Mouse (Mus musculus) natural killer cell, adult 2 months (primary cell): Measurements from ENCODE around the gene Tnfsf12.
A peak's percentile ranks its signal among the peaks of the same experiment; 100 is the strongest.
"Not testable (repeated sequence)": the region's sequence is repeated elsewhere in the genome, so short reads cannot be mapped to it uniquely, and the experiment has no call there.

Source experiments
- DNase-seq, 2 experiments: peaks; one replicate each; pipeline ENCODE4 v3.0.0; 2022; ENCODE audit warnings: low spot score in 2 of 2

The Tnfsf12 gene

DNA sequence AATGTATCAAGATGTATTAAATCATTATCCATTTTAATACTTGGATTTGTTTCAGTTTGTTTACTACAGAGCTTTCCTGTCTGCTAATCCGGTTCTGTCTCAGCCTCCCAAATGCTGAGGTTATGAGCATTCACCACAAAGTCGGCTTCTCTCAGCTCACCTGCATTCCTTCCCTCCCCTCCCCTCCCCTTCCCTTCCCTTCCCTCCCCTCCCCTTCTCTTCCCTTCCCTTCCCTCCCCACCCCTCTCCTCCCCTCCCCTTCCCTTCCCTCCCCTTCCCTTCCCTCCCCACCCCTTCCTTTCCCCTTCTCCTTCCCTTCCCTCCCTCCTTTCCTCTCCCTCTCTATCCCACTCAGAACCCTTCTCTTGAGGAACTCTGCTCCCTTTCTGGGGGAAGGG is 9.0 kb upstream of the Tnfsf12 start:
- DNase-seq = no peak

GRCm38 (mm10) chr11:69703814-69704612 is 8.4 kb upstream of the Tnfsf12 start:
- no peak for DNase-seq

- DNase-seq = not testable (repeated sequence)
Observed at GRCm38 (mm10) chr11:69703381-69703780, 7.7 kb upstream of the Tnfsf12 start.

- DNase-seq = not testable (repeated sequence)
Observed at GRCm38 (mm10) chr11:69702886-69703285, 7.2 kb upstream of the Tnfsf12 start.

DNA sequence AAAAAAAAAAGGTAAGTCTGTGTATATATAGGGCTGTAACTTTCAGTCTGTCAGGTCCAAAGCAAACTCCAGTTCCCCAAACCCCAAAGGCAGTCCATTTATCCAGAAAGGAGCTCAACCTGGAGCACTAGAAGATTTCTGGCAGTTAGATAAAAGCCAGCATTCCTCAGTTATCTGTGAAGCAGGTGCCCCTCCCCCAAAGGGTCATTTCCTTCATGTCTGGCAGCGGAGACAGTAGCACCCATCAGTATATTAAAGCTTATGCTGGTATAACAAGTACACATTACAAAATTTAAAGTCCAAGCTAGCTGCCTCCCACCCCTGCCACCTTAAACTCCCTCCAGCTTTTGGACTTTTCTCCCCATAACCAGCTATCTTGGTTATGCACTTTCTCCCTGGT is 3.9 kb upstream of the Tnfsf12 start:
- DNase-seq = no peak

- DNase-seq = no peak
Observed at GRCm38 (mm10) chr11:69698574-69698973, 2.9 kb upstream of the Tnfsf12 start.

DNA sequence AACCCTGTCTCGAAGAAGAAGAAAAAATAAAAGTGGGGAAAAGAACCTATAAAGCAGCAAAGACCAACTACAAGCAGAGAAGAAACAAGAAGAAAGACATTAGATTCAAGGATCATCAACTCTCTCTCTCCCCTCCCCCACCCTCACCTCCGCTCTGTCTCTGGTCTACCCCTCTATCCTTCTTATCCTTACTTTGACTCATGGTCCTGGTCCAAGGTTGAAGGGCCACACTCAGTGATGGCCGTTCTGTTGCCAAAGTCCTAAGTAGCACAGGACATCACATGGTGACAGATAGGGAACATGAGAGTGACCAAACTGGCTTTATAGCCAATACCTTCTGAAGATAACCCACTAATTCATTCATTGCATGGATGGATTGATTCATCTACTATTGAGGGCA is 1.7 kb upstream of the Tnfsf12 start:
- DNase-seq = no peak

DNA sequence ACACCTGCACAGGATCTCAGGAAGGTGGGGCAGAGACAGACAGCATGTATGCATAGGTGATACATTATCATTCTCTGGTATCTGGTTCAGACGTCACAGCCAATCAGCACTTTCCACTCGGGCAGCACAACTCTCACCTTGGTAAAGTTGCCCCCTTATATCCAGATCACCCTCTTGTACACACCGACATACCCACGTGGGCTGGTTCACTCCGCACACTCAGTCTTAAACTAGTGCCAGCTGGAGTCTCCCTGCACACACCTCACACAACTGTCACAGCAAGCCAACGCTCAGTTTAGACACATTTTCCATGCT is 646 bp downstream of the Tnfsf12 start:
- no peak for DNase-seq

GRCm38 (mm10) chr11:69693421-69693965 is 2.2 kb downstream of the Tnfsf12 start:
- no peak for DNase-seq

DNA sequence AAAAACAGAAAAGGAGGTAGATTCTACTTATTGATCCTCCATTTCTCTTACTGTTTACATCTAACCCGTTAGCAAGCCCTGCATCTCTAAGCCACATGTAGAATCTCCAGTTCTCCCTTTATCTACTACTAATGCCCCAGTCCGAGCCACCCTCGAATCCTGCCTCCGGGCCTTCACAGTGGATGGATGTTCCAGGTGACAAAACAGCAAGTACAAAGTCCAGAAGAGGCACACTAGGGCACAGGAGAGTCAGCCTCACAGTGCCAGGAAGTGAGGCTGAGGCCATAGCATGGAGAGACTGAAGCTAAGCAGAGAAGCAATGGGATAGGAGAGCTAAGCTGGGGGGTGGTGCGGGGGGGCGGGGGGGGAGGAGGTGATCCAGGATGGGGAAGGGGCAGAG is 2.8 kb downstream of the Tnfsf12 start:
- no peak for DNase-seq

DNA sequence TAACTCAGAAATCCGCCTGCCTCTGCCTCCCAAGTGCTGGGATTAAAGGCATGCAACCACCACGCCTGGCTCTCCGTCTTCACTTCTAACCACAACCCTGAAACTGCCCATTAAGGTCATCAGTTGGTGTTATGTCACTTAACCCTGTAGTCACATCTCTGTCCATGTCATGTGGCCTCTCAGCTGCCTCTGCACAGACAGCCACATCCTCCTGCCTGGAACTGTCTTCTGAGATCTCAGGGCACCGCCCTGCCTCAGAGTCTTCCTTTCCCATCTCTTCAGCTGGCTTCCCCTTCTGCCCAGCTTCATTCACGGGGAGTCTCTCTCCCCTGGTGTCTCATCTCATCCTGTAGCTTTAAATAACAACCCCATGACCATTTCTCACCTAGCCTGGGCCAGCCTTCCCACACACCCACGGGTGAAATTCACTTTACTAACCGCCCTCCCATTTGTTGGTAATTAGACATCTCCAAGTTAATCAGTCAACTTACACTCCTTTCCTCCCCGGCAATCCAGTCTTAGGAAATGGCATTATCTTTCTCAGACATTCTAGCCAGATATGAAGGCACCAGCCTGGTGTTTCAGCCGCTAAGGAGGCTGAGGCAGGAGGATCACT is 3.3 kb downstream of the Tnfsf12 start:
- DNase-seq = peak; percentile 33 to 60

DNA sequence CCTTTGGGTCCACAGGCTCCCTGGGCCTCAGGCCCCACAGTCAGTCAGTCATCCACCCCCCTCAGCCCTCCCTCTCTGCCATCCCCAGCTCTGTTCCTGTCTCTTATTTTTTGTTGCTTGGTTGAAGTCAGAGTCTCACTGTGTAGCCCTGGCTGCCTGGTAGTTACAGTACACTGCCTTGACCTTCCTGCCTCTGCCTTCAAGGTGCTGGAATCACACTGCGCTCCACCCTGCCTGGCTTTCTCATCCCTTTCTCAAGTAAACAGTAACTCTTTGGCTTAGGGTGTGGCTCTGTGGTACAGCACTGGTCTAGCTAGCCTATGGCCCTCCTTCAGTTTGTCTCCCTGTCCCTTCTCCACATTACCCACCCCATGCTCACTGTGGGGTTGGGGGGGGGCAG is 5.8 kb downstream of the Tnfsf12 start:
- no peak for DNase-seq

DNA sequence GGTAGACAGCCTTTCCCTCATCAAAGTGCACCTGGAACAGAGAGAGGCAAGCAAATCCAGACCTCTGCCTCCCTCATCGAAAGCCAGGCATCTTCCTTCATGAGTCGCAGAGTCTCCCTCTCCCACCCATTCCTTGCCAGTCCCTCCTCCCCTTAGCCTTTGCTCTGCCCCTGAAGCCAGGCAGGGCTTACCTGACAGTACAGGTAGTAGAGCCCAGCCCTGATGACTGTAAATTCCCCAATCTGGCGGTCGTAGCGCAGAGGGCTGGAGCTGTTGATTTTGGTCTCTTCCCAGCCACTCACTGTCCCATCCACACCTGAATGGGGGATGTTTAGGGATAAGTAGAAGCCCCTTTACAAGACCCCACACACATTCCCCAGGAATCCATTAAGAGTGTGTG is 8.6 kb downstream of the Tnfsf12 start:
- no peak for DNase-seq

DNA sequence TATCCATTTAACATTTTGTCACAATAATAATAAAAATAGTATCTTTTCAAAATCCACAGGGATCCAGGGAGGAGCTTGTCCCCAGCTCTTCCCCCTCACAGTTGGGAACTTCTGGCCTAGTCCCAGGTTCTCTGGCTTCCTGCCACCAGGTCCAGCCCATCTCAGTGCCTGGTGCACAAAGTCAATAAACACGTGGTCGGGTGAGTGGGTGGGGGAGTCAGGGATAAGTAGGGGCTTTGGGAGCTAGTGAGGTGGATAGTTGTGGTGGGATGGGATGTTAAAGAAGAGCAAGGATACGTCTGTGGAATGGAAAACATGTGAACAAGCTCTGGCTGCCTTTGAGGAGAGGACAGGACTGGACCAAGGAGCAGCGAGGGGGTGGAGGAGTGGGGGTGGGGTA is 9.3 kb downstream of the Tnfsf12 start:
- DNase-seq = no peak

- DNase-seq = no peak
Observed at GRCm38 (mm10) chr11:69685526-69686148, 10.0 kb downstream of the Tnfsf12 start, which contains the start of gene Tnfsf13. Gene Tnfsf13 (minus strand): TSS chr11:69685784.

DNA sequence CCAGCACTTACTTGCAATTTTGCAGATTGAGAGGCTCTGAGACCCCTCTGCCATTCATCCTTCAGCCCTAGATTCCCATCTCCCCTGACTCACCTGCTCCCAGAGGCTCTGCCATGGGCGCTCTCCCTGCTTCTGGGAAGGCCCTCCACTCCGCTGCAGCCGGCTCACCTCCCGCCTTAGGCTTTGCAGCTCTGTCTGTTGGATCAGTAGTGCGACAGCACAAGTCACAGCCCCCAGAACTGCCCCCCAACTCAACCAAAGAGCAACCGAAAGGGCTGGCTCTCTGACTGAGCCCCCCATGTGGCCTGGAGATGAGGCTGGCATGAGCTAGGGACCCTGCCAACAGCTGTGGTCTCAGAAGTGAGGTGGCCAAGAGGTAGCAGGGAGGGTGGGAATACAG is 10.7 kb downstream of the Tnfsf12 start:
- DNase-seq = no peak

DNA sequence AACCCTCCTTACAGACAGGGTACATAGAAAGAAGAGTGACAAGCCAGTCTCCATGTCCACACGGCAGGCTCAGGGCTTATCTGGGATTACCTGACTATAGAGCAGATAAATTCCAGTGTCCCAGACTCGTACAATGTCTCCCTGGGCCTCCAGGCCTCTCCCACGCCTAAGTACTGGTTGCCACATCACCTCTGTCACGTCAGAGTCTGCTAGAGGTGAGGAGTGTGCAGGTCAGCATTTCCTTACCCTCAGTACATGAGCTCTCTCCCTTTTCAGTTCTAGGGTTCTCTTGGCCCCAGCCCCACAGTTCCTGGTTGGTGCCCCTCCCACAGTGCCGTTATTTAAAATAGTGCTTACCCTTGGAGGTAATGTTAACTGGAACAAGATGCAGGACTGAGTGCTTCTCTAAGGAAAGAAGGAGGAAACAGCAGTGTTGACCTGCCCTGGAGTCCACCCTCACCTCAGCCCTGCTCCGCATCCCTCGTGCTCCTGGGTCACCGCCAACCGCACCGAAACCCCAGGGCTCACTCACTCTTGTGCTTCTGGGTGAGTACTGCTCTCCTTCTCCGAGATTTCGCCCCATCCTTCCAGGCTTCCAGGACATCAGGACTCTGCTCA is 11.4 kb downstream of the Tnfsf12 start:
- no peak for DNase-seq

DNA sequence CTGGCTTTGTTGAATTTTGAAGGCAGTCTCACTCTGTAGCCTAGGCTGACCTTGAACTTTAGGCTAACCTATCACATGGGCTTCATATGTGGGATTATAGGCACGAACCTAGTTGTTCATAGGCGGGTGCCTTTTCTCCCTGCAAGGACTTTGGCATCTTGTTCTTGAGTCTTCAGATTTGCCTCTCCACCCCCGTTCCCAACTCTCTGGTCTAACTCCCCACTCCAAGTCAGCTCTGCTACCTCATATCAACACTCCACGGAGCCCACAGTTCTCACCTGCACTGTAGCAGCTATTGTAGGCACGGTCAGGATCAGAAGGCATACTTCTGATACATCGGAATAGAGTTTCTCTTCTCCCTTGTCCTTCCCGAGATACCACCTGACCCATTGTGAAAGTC is 12.1 kb downstream of the Tnfsf12 start:
- DNase-seq = no peak

- DNase-seq = peak; percentile 79 to 87
Observed at GRCm38 (mm10) chr11:69682840-69683533, 12.7 kb downstream of the Tnfsf12 start.

- no peak for DNase-seq
Observed at GRCm38 (mm10) chr11:69682209-69682839, 13.3 kb downstream of the Tnfsf12 start.
